Mouse (Mus musculus) liver (tissue): Measurements from ENCODE around the gene Parg.
"Not testable (repeated sequence)": the region's sequence is repeated elsewhere in the genome, so short reads cannot be mapped to it uniquely, and the experiment has no call there.

ENCODE experiments used
- DNase-seq: peaks from one replicate; pipeline ENCODE4 v3.0.0-alpha.2; 2020; ENCODE audit warnings: mixed read lengths

Parg gene

DNA sequence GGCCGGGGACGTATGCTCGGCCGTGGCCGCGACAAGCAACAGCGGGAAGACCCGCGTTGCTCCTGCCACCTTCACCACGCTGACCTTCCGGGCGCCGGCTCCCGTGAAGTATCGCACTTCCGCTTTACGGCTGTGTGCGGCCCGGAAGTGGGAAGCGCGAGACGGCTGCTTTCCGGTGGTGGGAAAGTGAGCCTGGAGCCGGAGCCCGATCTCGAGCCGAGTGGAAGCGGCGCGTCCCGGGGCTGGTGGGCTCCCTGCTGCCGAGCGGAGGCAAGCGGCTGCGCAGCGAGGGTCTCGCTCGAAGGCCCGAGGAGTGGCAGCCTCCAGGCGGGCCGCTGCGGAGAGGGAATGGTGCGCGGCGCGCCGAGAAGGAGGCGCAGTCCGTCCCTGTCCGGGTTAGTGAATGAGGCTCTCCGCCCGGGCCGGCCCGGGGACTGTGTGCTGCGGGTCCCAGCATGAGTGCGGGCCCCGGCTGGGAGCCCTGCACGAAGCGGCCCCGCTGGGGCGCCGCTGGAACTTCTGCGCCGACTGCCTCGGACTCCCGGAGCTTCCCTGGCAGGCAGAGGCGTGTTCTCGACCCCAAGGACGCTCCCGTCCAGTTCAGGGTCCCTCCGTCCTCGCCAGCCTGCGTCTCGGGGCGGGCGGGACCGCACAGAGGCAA lies at the start of gene Parg, which contains the start of gene Timm23:
Parg (plus strand) TSS at position 159 of the 661 bp plus-strand sequence.
Timm23 (minus strand) TSS at position 108 of the 661 bp plus-strand sequence.
- DNase-seq, result peak; percentile 89

DNA sequence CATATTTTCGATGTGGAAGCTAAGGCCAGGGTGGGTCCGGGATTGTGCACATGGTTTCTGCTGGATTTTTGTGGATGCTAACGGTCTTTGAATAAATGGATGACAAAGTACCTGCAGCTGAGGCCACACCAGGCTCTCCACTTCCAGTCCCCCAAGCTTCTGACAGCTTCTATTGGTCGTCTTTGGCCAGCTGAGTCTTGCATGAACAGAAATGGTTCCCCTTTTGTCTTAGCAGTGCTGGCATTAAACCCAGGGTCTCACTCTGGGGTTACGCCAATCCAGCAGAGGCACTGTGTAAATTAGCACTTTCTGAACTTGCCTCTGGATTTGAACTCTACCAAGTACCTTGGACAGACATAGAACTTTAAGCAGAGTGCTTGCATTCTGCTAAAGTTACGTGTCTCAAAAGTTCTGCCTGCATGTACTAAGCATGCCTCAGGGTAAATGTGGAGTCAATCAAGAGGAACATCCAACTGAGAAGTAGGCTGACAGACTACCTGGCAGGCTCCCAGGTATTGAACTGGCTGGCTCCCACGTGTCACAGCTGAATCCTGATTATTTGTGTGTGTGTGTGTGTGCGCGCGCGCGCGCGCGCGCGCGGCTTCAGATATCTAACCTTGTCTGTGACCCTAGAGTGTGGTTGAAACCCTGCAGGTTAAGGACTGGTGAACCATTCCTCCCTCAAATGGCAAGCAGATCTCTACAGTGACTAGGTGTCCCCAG lies 49.3 kb upstream of the Parg start:
- no peak for DNase-seq

DNA sequence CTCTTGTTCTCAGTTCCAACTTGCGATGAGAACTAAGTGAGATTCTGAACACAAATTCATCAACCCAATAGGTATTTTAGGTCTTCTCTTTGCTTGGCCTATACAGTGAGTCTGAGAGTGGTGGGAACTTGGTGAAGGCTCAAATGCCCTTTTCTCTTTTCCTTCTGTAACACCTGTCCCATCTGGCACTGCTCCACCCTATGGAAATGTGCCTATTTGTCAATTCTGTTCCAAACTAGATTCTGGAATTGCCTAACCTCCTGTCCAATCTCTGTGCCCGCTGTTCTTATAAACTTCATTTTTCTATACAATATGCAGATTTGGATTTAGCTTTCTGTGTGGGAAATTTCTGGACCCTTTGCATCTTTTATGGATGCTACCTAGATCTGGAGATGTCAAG lies 48.6 kb upstream of the Parg start:
- no peak for DNase-seq

DNA sequence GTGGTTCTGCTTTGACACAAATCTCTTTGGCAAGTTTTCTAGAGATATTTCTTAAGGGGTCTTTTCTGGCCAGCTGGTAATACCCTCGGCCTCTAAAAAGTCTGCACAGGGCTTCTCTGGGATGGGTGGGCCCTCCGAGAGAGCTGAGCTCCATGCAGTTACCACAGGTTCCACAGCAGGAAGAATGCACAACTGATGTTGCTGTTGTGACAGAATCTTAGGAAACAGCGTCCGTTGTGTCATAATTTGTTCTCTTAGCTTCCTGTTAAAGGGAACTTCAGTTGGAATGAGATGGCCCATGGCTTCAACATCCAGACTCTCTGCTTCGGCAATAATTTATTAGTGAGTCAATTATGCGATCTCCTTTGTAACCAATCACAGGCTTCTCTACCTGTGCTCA lies 47.0 kb upstream of the Parg start:
- no peak for DNase-seq

DNA sequence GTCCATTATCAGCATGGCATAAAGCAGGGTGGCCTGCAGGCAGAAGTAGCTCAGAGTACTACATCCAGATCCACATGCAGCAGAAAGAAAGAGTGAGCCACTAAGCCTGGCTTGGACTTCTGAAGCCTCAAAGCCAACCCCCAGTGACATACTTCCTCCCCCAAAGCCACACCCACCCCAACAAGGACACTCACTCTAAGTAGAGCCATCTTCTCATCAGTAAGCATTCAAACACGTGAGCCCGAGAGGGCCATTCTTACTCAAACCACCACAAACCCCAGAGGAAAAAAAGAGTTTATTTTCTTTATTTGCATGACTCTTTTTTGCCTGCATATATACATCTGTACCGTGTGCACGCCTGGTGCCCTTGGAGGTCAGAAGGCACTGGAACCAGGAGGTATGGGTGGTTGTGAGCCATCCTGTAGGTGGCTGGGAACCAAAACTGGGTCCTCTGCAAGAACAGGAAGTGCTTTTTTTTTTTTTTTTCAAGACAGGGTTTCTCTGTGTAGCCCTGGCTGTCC lies 42.5 kb upstream of the Parg start:
- peak; percentile 31 for DNase-seq

DNA sequence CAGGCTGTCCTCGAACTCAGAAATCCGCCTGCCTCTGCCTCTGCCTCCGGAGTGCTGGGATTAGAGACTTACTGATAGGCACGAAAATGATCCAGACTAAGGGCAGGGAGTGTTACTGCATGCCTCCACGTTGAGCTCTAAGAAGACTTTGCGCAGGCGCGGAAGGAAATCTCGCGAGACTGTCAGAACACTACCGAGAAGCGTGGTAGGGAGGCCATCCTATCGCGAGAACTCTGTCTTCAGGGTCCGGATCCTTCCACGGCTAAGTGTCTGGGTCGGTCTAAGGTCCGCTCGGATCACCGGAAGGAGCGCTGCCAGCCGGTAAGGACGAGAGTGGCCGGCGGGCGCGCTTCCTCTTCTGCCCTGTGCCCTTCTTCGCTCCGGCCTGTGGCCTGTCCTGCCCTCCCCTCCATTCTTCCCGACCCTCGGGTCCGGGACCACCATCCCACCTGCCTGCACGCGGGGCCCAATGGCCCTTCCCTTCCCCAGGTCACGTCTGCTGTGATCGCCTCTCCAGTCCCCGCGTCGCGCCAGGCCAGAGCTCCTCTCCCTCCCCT lies 42.0 kb upstream of the Parg start, which contains the start of gene Ncoa4:
Ncoa4 (plus strand) TSS at position 176 of the 557 bp plus-strand sequence.
- DNase-seq, result peak; percentile 99

DNA sequence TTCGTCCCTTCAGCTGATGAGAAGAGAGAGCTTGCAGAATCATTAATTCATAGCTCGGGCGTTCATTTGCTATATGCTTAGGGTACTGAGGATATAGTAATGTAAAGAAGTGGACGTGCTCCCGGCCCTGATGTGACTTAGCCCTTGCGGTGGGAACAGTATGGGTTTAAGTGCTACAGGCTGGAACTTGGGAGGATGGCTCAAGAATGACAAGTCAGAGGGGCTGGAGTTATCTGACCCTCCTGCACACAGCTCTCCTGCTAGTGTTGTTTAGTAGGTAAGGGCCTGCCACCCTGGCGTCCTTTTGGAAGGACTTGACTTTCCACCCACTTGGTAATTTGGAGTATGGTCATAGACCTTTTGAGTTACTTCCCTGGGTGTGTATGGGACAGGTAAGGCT lies 41.2 kb upstream of the Parg start:
- DNase-seq, result peak; percentile 48

DNA sequence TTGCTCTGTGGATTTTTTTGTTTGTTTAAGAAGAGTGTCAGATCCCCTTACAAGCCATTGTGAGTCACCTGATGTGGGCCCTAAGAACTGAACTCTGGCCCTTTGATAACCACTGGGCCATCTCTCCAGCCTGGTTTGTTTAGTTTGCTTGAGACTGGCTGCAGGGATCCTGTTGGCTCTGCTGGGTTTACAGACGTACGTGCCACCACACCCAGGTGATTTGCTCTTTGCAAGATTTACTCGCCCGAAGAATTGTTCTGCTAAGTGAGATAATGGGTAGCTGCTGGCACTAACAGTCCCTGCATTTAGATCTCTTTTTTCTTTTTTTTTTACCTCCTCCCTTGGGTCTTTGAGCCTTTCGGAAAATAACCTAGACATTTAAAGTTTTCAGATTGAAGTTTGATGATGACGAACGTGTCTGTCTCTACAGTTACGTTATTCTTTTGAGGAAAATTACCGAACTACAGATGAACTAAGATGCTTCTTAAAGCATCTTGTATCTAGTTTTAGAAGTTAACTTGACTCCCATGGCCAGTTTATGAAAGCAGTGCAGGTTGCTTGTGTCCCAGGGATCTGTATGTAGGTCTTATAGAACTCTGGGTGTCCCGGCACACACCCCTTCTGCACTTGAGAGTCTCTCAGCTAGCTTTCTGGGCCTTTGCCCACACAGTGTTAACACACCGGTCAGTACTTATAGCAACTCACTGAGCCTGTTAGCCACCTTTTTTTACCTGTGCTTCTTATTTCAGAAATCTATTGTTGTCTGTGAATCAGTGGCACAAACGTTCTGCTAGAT lies 40.5 kb upstream of the Parg start:
- peak; percentile 67 for DNase-seq

DNA sequence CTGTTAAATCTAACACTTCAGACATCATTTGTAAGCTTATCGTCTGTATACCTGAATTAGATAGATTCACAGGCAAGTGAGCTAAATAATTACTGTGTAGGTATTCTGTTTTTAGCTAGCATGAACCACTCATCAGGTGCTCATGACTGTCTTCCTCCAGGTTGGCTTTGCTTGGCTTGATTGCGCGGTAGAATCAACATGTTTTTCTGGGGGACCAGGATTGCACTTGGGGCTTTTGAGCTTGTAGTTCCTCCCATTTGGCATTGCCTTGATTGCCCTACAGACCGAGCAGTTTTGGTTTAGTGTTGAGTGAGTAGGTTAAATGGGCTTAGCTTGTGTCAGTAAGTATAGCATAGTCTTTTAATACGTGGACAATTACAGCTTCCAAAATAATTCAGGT lies 39.5 kb upstream of the Parg start:
- no peak for DNase-seq

DNA sequence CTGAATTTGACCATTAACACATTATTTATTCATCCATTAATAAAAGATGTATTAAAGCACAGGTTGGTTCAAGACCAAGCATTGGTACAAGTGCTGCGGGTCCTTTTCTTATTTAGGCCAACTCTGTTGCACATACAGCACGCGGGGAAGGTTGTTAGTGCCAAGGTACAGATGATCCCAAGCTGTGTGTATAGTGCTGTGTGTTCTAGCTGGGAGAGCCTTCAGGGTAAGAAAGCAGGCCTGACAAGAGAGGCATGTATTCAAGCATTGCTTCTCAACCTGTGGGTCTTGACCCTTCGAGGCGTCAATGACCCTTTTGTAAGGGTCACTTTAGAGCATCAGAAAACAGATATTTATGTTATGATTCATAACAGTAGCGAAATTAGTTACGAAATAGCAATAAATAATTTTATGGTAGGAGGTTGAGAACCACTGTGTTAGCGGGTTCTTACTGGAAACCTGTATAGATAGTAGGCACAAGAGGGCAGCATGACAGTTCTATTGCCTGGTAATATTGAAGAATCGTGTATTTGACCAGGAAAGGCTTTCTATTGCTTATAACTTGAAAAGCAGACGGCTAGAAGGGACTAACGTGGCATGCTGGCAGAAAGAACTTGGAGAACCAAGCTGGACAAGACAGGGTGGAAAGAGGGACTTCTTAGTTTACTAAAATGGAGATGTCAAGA lies 38.4 kb upstream of the Parg start:
- DNase-seq, result no peak

DNA sequence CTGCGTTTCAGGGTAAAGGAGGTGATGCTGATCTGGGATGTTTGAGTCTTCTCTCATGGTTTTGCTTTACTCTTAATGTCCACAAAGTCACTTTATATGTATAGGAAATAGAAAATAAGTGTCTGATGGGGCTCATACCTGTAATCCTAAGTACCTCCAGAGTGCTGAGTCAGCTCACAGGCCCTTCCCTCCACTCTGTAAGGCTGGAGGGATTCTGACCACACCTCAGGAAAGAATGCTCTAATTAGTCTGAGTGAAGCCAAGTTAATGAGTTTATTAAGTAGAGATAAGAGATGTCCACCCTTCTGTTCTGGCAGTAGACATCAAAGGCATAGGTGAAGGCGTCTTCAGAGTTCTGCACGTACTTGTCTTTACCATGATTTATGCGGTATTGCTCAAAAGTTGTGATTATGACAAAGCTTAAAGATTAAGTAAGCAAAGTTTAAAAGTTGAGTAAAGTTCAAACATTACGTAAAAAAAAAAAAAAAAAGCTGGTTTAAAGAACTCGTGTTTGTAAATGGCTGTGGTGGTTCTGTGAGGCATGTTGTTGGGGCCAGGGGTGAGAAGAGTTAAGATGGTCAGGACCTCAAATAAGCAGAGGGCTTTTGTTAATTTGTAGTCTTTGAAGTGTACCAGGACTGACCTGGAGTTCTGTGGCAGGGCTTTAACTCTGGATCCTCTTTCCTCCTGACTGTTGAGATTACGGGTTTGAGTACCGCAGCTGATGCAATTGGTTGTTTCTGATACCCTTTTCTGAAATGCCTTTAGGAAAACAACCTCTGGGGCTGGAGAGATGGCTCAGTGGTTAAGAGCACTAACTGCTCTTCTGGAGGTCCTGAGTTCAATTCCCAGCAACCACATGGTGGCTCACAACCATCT lies 37.3 kb upstream of the Parg start:
- DNase-seq, result peak; percentile 61

DNA sequence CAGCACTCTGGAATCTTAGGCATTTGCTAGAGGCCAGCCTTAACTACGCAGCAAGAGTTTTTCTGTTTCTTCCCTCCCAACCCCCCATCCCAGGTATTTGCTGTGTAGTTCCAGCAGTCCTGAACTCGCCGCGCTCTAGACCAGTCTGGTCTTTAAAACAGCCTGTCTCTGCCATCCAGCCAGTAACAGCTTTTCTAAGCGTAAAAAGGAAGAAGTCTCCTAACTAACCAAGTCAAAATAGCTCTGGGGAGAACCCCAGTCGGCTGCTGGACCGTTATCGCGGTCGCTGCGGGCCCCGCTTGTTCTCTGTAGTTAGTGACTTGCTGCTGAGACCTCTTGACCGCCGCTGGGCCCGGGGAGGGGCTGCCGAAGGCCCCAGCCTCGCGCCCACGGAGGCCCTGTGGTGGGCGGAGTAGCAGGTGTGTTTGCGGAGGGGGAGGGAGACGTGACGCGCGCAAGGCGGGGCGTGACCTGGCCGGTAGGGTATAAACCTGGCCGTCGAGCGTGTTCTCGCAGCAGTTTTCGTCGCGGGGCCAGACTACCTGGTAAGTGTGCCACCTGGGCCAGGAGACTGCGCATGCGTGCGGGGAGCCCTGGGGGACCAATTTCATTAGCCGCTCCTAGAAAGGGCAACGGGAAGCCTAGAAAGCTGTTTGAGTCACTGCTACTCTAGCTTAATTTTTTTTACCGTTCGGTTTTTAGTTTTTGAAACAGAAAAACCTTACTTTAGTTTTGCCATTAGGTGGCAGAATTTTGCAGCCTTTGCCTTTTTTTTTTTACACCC lies 36.3 kb upstream of the Parg start:
- peak; percentile 95 for DNase-seq

DNA sequence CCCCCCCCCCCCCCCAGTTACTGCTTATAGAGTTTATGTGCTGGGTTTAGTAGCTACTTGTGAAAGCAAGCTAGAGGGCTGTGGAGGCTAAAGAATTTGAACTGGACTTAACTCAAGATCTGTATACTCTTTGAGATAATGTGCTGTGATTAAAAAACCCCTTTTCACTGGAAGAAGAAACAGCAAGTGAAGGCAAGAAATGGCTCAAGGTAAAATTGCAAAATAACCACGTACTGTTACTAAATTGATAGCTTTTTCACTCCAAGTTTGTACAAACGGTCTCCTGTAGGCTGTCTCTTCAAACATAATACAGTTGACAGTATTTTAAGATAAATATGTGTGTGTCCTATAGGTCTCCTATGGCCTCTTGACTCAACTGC lies 35.7 kb upstream of the Parg start:
- no peak for DNase-seq

DNA sequence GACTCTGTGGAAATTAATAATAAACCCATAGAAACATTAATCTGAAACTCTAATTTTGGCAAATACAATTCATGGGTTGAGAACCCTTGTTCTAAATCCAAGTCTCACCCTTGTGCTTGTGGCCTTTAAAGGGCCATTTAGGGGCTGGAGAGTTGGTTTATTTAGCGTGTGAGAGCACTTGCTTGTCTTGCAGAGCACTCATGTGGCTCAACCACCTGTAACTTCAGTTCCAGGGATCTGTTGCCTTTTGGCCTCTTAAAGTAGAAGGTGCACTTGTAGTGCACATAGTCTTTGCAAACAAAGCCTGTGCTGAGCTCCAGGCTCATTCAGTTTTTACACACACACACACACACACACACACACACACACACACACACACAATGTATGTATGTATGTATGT lies 34.9 kb upstream of the Parg start:
- no peak for DNase-seq

DNA sequence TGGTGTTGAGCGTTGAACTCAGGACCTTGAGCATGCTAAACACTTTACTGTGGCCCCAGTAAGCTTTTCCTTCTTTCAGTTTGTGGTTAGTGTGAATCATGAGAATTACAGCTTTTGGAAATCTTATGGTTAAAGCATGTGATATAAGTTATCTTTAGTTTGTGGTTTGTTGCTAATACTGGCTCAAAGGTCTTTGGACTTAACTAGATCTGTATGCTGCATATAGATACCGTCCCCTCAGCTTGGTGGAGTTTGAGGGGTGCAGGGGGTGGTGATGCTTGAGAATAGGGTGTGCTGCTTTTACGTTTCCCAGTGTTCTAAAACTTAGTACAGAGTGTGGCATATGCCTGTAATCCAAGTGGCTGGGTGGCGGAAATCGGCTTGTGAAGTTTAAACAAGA lies 34.4 kb upstream of the Parg start:
- DNase-seq, result peak; percentile 66

DNA sequence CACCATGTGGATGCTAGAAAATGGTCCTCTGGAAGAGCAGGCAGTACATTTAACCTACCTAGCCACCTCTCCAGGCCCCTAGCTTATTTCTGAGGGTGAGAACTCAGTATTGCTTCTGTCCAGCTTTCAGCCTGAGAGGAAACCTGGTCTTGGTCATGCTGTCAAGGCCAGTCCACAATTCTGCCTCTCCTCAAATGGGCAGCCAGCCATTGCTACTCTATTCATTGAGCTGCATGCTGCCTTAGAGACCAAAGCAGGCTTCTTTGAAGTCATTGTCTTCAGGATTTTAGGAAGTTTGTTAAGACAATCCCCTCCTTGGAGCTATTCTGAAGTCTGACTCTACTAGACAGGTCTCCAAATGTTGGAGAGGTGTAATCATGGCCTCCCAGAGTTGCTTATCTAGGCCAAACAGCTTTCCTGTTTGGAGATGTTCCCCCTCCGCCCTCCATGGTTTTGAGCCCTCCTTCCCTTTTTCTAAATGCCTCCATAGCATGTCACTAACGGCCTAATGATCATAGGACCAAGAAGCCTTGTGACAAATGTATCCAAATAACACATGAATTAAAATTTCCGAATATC lies 33.0 kb upstream of the Parg start:
- DNase-seq, result peak; percentile 84

DNA sequence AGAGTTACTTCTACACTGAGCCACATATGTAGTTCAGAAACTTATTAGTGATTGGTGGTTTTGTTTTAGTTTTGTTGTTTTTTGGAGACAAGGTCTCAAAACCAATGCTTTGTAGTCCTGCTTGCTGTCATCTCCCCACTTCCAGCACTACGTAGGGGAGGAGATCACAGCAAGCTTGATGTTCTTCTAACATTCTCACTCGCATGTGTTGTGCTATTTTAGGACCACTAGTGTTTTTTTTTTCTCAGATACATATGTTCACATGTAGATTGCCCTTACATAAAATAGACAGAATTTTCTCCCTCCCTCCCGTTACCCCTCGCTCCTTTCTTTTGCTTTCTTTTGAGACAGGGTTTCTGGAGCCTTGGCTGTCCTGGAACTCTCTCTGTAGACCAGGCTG lies 31.6 kb upstream of the Parg start:
- no peak for DNase-seq

DNA sequence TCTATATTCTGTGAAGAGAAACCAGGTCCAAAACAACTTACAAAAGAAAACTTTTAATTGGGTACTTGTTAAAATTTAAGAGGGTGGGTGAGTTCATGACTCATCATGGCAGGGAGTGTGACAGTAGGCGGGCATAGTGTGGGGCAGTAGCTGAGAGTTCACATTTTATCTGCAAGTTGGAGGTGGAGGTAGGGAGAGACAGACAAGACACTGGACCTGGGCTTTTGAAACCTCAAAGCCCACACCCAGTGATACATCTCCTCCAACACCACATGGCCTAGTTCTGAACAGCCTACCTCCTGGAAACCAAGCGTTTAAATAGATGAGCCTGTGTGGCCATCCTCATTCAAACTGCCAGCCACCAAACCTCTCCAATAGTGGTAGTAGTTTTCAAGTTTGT lies 26.4 kb upstream of the Parg start:
- no peak for DNase-seq

DNA sequence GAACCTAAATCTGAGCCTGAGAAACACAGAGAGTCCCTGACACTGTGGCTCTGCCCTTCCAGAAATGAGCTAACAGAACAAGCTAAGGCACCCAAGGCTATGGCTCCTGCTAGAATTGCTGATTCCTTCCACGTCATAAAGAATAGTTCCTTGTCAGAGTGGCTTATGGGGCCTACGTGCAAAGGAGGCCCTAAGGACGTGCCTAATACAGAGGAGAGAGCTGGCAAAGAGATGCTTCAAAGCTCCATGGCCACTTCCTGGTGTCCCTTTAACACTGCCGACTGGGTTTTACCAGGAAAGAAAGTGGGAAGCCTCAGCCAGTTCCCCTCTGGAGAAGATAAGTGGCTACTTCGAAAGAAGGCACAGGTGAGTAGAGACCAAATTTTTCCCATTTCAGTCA lies 25.2 kb upstream of the Parg start:
- DNase-seq, result not testable (repeated sequence)
